Mouse (Mus musculus) lung, adult 2 months (tissue): ENCODE data around the gene Farp1. TPM values are rescaled to one million over a fixed set of nuclear protein-coding genes. Genes with fewer than 3 reads are reported as not detected.

Experiments used
- DNase-seq: peaks from one replicate; pipeline ENCODE4 v3.0.0; 2022
- H3K4me1 ChIP-seq: fragments of 200-500 bp; 2 replicates; pipeline ENCODE4 v1.6.1; 2011; ENCODE audit warnings: low read length; ENCODE audit not compliant: control insufficient read depth, insufficient read depth
- H3K4me3 ChIP-seq: fragments of 200-500 bp; replicated peaks from 2 replicates; pipeline ENCODE3; 2011; ENCODE audit warnings: low read depth, mild to moderate bottlenecking, control low read depth, low read length; ENCODE audit errors: extremely low read depth
- CTCF ChIP-seq: fragments of 200-500 bp; IDR thresholded peaks from 2 replicates; pipeline ENCODE4 v1.5.1; 2011; ENCODE audit warnings: mild to moderate bottlenecking, low read length, control low read depth; ENCODE audit not compliant: insufficient read depth
- POLR2A ChIP-seq: fragments of 200-500 bp; IDR thresholded peaks from 2 replicates; pipeline ENCODE4 v1.6.1; 2011; ENCODE audit warnings: low read depth, mild to moderate bottlenecking, control low read depth, low read length, borderline replicate concordance; ENCODE audit errors: extremely low read depth
- WGBS: fragments of 180-500 bp; shearing (Covaris S2); methylation state at CpG from one replicate; pipeline ENCODE4 v1.1.7; 2018; 5-methylcytosine and 5-hydroxymethylcytosine counted together
- polyA plus RNA-seq: library from polyadenylated mRNA; depleted of rRNA; stranded (reverse); fragments of >200 nt; gene quantifications from 2 replicates; pipeline ENCODE4 v1.2.3, GENCODE M21; 2012

Gene Farp1
- polyA plus RNA-seq, 1 experiment, result 42.3 TPM

- no peak for DNase-seq
- 85% methylated on average over 7 of the region's 7 CpGs for WGBS
Measured at GRCm38 (mm10) chr14:121218620-121219019, 183.6 kb downstream of the Farp1 start.

GRCm38 (mm10) chr14:121219226-121220039 is 184.4 kb downstream of the Farp1 start:
- Histone ChIP-seq H3K4me3 (no peak overlapping the region), H3K4me1 (peaks cover 11% of the 10 kb centered on the region)
- WGBS, result 76% methylated on average over 10 of the region's 10 CpGs
- DNase-seq, result no peak
- no peak for TF ChIP-seq CTCF
- no peak for TF ChIP-seq POLR2A

More at GRCm38 (mm10) chr14:121218620-121219019, 183.6 kb downstream of the Farp1 start:
- H3K4me3 ChIP-seq, result no peak overlapping the region
- H3K4me1 ChIP-seq, result peaks cover 12% of the 10 kb centered on the region
- TF ChIP-seq CTCF (peak; percentile 39; the same call in 1 of the 2 replicates), POLR2A (no peak)

DNA sequence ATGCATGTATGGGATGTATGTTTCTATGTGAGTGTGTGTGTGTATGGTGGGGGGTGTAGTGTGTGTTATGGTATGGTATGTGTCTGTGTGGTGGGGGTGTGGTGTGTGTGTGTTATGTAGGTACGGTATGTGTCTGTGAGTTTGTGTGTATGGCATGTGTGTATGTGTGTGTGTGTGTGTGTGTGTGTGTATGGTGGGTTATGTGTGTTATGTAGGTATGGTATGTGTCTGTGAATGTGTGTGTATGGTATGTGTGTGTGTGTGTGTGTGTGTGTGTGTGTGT is 185.0 kb downstream of the Farp1 start:
- TF ChIP-seq POLR2A, result no peak
- TF ChIP-seq CTCF, result no peak
- WGBS, result 100% methylated on average over 1 of the region's 1 CpGs
- H3K4me3 ChIP-seq, result no peak overlapping the region
- DNase-seq, result no peak
- H3K4me1 ChIP-seq, result peaks cover 6% of the 10 kb centered on the region

DNA sequence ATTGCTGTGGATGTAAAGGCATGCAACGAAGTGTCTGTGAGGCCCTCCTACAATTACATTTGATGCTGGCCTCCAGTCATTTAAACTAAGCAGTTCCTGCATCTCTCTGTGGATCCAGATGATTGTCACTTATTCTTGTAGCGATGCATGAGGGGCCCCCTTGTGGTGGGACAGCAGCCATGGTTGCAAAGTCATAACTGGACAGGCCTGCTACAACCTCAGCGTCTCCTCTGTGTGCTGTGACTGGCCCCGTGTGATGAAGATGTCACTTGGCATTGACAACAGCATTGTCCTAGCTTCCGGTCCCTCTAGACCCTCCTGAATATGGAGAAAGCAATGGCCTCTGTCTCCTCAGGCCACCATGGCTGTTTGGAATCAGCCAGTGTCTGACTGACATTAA is 185.7 kb downstream of the Farp1 start:
- 61% methylated on average over 5 of the region's 5 CpGs for WGBS
- Histone ChIP-seq H3K4me3 (no peak overlapping the region), H3K4me1 (no peaks in the 10 kb centered on the region)
- peak; percentile 62 for DNase-seq
- no peak for TF ChIP-seq POLR2A
- TF ChIP-seq CTCF, result peak; percentile 77

DNA sequence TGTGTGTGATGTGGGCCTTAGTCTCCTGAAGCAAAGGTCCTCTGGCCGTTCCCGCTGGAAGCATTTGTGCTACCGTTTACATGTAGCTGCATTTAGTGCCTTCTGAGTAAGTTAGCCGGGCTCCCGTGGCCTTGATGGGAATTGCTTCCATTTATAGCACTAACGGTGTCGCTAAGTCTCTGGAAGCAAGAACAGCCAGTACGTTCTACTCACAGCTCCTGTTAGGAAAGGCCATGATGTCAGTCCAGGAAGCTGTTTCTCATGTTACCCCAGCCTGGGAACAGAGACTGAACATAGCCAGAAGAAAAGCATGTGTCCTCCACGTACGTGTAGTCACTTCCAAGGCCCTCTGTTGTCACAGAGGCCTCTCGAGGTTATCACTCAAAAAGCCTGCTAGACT is 190.8 kb downstream of the Farp1 start:
- Histone ChIP-seq H3K4me1 (no peaks in the 10 kb centered on the region), H3K4me3 (no peak overlapping the region)
- WGBS, result 51% methylated on average over 11 of the region's 11 CpGs
- DNase-seq, result no peak
- TF ChIP-seq CTCF (no peak), POLR2A (no peak)

GRCm38 (mm10) chr14:121229036-121229773 is 194.2 kb downstream of the Farp1 start:
- no peaks in the 10 kb centered on the region for H3K4me1 ChIP-seq
- H3K4me3 ChIP-seq, result no peak overlapping the region
- no peak for DNase-seq
- 76% methylated on average over 9 of the region's 9 CpGs for WGBS
- TF ChIP-seq POLR2A, result no peak
- TF ChIP-seq CTCF, result no peak

GRCm38 (mm10) chr14:121231232-121231631 is 196.2 kb downstream of the Farp1 start:
- TF ChIP-seq POLR2A, result no peak
- no peak for TF ChIP-seq CTCF
- no peak for DNase-seq
- Histone ChIP-seq H3K4me3 (no peak overlapping the region), H3K4me1 (no peaks in the 10 kb centered on the region)
- WGBS, result 96% methylated on average over 8 of the region's 8 CpGs

- H3K4me3 ChIP-seq, result no peak overlapping the region
- TF ChIP-seq POLR2A (no peak), CTCF (no peak)
- peaks cover 6% of the 10 kb centered on the region; the same call in 1 of the 2 replicates for H3K4me1 ChIP-seq
- 73% methylated on average over 12 of the region's 12 CpGs for WGBS
- DNase-seq, result no peak
Measured at GRCm38 (mm10) chr14:121234741-121235307, 199.8 kb downstream of the Farp1 start.

GRCm38 (mm10) chr14:121236736-121237135 is 201.7 kb downstream of the Farp1 start:
- TF ChIP-seq CTCF (no peak), POLR2A (no peak)
- WGBS, result 91% methylated on average over 4 of the region's 4 CpGs
- peaks cover 6% of the 10 kb centered on the region; the same call in 1 of the 2 replicates for H3K4me1 ChIP-seq
- H3K4me3 ChIP-seq, result no peak overlapping the region
- no peak for DNase-seq

DNA sequence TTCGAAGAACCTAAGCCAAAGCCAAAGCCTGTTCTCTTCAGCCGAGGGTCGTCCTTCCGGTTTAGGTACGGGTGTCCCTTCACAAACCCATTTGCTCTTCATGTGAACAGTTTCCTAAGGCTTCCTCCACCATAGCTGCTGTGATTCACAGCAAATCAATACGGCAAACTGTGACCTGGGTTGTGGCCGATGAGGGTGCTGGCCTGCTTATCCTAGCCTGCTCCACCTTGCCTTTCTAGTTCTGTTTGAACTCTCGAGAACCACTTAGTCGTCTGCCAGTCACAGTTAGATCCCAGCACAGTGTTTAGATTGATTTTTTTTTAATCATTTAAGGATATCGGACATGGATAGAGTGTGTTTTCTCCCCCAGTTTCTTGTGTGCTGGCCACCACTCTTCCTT is 203.7 kb downstream of the Farp1 start:
- 80% methylated on average over 10 of the region's 10 CpGs for WGBS
- DNase-seq, result no peak
- Histone ChIP-seq H3K4me1 (peaks cover 6% of the 10 kb centered on the region; the same call in 1 of the 2 replicates), H3K4me3 (no peak overlapping the region)
- TF ChIP-seq CTCF (no peak), POLR2A (no peak)
